Mouse (Mus musculus): ENCODE measurements around the gene Hira. TPM values are rescaled to one million over a fixed set of nuclear protein-coding genes. Genes with fewer than 3 reads are reported as not detected.
A peak's percentile ranks its signal among the peaks of the same experiment; 100 is the strongest.
"Not testable (repeated sequence)": the region's sequence is repeated elsewhere in the genome, so short reads cannot be mapped to it uniquely, and the experiment has no call there.

Gene Hira
- 10 to 100 TPM; 74.3 to 83.3 TPM for total RNA-seq (2021)
- long read RNA-seq, experiment 1, partial matches to known transcripts, result 4 of 4 reads
- long read RNA-seq, experiment 1, other reads (novel, unspliced or antisense), result 0 of 4 reads
- long read RNA-seq, experiment 2, partial matches to known transcripts, result 0 of 1 reads
- long read RNA-seq, experiment 2, other reads (novel, unspliced or antisense), result 1 of 1 reads

DNA sequence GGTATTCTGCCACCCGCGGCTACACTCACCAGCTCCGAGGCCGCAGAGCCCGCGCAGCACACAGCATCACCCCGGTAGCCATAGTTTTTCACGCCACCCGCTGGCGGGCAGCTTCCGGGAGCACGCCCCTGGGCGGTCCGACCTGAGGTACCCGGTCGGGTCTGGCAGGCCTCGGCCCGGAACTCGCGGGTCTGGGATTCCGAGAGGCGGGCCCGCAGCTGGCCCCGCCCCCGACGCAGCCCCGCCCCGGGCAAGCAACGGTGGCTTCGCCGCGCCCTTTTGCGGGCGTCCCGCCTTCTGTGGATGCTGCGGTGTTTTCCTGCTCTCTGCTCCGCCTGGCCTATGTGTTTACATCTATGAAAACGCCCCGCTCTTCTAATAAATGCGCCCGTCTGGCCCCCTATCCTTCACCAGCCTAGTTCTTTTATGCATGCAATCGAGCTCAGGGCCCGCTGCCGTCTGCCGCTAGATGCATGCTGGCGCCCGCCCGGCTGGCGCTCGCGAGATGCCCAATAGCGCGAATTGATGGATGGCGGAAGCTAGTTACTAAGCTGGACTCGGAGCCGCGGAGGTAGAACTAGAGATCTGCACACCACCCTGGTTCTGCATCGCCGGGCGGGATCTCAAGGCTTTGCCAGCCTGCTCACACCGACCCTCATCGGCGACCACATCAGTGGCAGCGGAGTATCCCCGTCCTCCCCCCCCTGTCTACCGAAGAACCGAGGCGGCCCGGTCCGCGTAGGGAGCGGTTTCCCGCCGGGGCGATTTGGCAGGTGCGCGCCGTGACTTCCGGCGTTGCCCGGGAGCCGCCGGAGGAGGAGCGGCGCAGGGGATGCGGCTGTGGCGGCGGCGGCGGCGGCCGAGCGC lies at the start of gene Hira, which contains the start of gene Mrpl40:
TSS of gene Hira (plus strand) at position 596 of the 867 bp plus-strand sequence.
TSS of gene Mrpl40 (minus strand) at position 421 of the 867 bp plus-strand sequence.
- DNase-seq (ENCODE audit: low spot score in 2 of 2), result peak; percentile 93 to 97

DNA sequence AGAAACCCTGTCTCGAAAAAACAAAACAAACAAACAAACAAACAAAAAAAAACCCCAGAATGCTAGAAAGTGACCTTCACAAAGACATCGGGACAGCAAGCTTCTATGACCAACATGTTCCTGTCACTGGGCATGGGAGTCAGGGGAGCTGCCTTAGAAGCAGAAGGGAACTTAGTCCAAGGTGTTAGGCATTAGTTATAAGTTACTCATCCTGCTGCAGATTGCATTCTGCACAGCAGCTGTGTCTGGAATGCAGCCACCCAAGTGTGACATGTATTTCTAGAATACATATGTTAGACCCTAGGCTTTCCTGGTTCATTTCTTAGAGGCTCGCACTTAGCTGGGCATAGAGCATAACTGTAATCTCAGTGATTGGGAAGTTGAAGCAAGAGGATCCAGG lies 48.2 kb upstream of the Hira start:
- DNase-seq (ENCODE audit: low spot score in 2 of 2), result no peak

DNA sequence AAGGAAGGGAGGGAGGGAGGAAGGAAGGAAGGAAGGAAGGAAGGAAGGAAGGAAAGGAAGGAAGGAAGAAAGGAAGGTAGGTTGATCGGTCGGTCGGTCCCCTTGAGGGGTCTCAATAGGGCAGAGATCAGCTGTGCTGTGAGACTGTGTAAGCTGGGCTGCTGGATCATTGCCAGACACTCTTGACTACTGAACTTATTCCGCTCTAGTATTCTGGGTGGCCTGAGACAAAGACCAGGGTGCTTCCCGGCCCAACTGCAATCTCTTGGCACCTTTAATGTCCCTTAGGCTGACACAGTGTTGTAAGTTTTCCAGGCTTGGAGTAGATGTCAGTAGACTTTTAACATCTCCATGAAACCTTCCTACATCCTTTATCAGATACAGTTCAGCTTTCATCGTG lies 47.7 kb upstream of the Hira start:
- no peak for DNase-seq (ENCODE audit: low spot score in 2 of 2)

DNA sequence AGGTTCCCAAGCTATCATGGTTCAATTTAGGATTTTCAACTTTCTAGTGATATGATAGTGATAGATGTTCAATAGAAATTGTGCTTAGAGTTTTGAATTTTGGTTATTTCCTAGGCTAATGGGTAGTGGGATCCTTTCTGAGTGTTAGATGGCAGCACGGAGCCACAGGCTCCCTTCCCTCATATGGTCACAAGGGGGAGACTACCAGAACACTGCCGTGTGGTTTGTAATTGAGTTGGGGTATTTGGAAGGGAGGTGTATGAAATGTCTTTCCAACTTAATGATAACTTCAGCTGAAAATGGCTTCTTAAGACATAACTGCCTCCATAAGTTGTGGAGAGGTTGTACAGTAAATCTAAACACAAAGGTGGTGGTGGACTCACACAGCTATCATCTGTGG lies 43.4 kb upstream of the Hira start:
- no peak for DNase-seq (ENCODE audit: low spot score in 2 of 2)

DNA sequence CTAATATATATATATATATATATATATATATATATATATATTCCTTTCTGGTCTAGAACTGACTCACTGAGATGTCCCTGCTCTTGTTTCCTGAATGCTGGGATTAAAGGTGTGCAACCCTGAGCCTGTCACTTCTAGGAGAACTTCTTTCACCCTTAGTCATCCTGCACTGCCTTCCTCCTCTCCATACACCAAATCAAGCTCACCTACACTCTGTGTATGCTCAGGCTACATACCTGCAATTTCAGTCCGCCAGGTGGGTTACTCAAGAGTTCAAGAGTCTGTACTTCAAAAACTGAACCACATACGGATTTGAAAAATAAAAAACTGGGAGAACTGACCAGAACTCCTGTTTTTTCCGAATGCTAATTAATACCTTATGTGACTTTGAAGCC lies 40.8 kb upstream of the Hira start:
- no peak for DNase-seq (ENCODE audit: low spot score in 2 of 2)

DNA sequence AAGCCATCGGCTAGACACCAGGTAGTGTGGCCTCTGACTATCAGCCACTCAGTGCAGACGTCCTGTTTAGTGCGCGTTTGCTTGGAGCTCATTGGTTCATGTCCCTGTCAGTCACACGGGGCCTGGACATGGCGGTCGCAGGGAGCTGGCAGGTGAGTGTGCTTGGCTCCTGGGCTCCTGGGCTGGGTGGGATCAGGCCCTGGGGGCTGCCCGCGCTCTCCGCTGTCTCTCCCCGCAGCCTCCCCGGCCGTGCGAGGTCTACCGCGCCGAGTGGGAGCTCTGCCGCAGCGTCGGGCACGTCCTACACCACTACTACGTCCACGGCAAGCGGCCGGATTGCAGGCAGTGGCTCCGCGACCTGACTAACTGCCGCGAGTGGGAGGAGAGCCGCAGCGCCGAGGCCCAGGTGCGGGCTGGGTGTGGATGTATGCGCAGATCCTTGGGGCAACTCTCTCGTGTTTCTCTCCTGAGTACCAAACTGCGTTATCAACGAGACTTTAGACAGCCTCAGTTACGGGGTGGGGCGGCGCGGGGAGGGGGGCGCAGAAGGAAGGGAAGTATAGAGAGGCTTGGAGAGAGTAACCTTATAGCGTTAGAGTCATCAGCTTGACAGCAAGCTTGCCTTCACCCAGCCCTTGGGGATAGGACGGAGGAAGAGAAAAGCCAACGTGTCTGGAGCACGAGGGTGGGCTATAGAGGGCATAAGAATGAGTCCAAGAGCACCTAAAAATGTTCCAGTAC lies 40.2 kb upstream of the Hira start, which contains the start of the genes 2510002D24Rik and Gm28539:
TSS of gene 2510002D24Rik (plus strand) at position 111 of the 741 bp plus-strand sequence.
TSS of gene Gm28539 (plus strand) at position 117 of the 741 bp plus-strand sequence.
- DNase-seq (ENCODE audit: low spot score in 2 of 2), result peak; percentile 88 to 95

DNA sequence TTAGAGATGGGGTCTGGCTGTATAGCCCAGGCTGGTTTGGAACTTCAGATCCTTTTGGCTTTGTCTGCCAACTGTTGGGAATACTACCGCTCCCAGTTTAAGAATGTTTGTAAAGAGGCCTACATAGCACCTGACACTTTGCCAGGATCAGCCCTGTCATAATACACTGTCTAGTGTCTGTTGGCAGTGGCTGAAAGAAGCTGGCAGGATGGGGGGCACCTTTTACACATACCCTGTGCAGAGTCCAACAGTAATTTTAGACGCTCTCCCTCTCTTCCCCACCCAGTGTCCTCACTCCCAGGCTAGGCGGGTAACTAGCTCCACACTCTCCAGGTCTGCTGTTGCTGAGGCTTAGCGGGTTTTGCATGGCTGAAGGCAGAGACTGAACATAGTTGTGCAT lies 38.5 kb upstream of the Hira start:
- no peak for DNase-seq (ENCODE audit: low spot score in 2 of 2)

DNA sequence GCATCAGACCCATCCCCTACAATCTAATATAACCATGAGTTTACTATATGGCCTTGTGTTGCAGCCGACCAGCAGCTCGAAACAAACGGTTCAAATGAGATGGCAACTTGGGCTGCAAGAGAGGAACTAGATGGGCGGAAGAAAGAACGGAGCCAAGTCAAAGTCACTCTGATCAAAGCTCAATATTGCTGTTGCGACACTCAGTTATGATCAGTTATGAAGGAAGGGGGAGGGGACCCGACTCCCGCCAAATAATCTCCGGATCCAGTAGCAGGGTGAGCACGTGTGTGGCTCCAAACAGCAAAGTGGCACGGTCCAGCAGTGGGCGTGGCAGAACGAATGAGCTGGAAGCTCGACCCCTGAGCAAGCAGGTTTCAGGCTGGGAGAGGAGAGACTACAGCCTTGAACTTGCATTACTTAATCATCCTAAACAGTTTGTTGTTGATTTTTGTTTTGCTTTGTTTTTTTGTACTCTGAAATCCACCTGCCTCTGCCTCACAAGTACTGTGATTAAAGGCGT lies 30.5 kb upstream of the Hira start:
- DNase-seq (ENCODE audit: low spot score in 2 of 2), result no peak

DNA sequence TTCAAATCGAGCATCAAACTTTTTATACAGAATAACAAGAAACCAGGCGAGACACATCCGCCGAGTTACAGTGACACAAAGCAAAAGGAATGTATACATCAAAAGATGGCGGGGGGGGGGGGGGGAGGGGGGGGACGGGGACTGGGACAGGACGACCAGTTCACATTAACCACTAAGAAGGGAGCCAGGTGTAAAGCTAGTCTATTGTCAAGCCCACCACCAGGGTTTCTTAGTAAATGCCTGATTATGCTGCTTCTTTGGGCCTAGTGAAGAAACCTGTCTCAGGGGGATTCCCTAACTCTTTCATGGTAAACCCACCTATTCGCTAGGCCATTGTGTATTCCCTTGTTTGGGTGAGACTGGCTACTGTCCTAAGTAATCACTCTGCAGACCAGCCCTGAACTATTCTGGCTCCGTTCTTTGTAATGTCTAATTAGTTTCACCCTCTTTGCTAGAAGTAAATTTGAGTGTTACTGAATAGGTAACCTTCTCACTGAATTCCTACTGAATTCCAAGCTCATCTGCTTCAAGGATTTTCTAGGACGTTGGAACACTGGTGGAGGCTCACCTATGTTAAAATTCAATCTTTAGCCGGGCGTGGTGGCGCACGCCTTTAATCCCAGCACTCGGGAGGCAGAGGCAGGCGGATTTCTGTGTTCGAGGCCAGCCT lies 27.2 kb upstream of the Hira start:
- not testable (repeated sequence) for DNase-seq (ENCODE audit: low spot score in 2 of 2)

DNA sequence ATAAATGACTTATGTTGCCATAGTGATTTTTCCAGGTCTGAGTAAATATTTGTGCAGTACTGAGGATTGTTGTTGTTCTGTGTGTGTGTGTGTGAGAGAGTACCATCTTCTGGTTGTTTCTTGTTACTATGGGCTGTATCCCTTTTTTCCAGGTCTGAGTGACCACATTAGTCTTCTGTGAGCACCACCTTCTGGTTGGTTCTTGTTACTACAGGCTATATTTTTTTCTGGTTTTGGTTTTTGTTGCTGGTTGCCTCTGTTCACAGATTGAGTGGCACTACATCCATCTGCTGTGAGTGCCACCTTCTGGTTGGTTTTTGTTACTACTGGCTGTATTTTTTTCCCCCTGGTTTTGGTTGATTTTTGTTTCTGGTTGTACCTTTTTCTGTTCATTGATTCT lies 18.3 kb upstream of the Hira start:
- peak in 1 of 2 experiments; percentile 81 for DNase-seq (ENCODE audit: low spot score in 2 of 2)

DNA sequence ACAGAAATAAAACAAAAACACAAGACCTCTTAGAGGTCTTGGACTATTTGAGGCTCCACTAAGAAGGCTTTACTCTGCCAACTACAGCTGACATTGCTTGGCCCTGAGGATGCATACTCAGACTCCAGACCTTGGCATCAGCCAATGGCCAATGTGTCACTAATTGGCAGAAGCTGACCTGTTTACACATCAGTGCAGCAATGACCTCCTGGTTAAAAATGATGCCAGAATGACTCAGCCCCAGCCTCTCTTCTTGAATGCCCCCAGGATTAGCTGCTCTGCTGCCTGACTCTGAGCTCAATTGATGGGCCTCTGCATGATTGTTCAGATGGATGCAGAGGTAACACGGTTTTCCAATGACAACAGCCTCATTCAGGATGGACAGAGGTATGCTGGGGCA lies 16.7 kb upstream of the Hira start:
- DNase-seq (ENCODE audit: low spot score in 2 of 2), result no peak

DNA sequence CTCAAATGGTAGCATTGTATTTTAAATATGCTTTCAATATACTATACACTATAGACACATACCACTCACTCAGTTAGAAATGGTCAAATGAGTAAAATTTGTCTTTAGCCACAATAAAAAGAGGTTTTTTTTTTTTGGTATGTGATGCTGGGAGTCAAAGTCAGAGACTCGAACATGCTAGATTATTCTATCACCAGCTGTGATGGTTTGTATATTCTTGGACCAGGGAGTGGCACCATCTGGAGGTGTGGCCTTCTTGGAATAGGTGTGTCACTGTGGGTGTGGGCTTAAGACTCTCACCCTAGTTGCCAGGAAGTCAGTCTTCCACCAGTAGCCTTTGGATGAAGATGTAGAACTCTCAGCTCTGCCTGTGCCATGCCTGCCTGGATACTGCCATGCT lies 6.3 kb upstream of the Hira start:
- DNase-seq (ENCODE audit: low spot score in 2 of 2), result not testable (repeated sequence)

DNA sequence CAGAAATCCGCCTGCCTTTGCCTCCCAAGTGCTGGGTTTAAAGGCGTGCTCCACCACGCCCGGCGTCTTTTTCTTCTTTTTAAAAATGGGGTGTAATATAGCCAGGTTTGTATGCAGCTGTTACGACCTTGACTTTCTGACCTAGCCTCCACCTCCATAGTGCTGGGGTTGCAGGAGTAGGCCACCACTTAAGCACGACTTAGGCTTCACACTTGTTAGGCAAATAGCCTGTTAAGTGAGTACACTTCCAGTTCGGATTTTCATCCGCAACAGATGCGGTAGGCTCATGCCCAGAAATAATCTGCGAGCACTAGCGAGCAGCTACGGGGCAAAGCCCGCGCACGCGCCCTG lies 771 bp upstream of the Hira start:
- no peak for DNase-seq (ENCODE audit: low spot score in 2 of 2)

DNA sequence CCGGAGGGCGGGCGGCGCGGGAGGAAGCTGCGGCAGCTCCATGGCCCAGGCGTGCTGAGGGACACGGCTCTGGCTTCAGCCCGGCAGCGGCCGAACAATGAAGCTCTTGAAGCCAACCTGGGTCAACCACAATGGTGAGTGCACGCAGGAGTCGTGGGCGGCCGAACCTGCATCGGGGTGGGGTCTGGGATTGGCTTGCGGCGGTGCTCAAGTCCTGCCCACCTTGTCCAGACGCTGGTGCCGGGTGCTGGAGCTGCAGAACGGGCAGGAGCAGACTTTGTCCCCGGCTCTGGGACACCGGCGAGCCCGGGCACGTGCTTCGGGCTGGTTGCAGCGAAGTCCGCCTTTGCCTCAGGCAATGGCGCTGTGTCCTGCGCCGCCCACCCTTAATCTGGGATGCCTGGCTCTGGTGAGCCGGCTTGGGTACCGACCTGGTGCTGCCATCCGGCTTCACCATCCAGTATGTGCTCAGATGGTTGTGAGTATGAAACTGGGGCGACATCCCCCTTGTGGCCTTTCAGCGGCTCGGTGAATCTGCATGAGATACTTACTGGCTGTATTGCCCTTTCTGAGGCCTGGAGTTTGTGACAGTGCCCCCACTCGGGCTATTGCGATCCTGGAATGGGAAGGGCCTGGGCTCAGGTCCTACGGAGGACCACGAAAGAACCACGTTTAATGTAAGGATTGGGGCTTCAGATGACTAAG lies 701 bp downstream of the Hira start:
- DNase-seq (ENCODE audit: low spot score in 2 of 2), result peak; percentile 65 to 66

DNA sequence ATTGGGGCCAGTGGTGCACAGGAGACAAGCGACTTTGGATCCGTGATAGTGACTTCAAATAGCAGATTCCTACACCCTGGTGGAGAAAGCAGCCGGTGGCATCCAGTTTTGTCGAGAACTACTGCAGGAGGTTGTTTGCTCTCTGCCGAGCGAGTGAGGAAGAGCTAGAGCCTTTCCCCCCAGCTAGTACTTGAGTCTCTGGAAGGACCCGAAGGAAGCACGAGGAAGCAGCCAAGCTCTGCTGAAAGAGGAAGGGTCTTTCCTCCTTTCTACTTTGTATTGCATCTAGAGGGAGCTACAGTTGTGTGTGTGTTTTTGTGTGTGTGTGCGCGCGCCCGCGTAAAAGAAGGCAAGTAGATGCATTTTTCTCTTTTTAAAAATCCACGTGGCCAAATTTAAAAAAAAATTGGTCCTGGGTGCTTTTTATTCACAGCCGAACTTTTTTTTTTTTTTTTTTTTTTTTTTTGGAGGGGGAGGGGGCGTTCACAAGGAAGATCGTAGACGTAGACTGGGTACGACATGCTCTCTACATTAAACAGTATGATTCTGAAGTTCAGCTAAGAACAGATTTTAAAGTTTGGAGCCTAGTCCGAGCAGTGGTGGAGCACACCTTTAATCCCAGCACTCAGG lies 1.4 kb downstream of the Hira start:
- peak in 1 of 2 experiments; percentile 33 for DNase-seq (ENCODE audit: low spot score in 2 of 2)

DNA sequence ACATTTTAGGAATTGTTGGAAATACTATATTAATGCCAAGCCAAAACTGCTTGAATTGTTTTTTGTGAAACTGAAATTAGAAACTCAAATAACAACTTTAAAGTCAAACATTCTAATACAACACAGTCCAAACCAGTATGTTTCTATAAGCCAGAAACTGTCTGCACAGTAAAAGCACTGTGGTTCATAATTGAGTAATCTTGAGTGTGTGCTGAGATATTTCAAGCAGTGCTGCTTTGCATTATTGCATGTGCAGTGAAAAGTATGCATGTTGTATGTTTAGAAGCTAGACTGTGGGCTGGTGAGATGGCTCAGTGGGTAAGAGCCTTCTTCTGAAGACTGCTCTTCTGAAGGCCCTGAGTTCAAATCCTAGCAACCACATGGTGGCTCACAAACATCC lies 7.2 kb downstream of the Hira start:
- no peak for DNase-seq (ENCODE audit: low spot score in 2 of 2)

DNA sequence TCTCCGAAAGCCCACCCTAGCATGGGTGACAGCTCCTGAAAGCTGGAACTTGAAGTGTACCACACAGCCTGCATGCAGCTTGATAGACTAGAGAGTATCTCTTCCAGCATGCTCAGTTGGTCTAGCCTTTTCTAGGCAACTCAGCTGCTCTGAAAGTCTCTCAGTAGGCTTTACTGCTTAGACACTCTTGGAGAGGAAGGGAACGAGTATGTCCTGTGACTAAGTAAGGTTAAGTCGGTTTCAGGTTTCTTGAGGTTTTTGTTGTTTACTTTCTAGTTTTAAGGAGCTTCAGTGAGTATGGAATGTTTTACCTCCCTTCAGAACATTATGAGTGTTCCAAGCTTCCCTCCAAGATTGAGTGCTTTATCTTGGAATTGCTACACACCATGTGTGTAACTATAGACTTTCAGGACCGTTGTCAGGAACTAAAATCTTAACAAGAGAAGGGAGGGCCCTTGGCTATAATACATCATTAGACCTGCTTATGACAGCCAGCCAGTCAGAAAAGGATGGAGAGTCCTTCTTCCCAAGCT lies 17.1 kb downstream of the Hira start:
- no peak for DNase-seq (ENCODE audit: low spot score in 2 of 2)

DNA sequence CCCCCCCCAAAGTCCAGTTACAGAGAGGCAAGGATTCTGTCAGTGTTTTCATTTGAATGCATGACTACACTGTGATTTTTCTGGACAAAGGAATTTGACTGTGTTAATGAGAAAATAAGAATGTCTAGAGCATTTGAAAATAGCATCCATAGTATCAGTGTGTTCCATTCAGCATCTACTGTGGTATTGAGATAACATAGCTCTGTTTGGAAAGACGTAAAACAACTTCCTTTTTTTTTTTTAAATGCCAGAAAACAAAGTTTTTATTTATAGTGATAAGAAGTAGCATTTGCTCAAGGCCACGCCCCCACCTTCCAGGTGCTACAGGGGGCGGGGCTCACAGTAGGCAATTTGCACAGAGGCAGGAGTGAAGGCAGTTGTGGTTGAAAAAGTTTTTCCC lies 18.4 kb downstream of the Hira start:
- no peak for DNase-seq (ENCODE audit: low spot score in 2 of 2)

DNA sequence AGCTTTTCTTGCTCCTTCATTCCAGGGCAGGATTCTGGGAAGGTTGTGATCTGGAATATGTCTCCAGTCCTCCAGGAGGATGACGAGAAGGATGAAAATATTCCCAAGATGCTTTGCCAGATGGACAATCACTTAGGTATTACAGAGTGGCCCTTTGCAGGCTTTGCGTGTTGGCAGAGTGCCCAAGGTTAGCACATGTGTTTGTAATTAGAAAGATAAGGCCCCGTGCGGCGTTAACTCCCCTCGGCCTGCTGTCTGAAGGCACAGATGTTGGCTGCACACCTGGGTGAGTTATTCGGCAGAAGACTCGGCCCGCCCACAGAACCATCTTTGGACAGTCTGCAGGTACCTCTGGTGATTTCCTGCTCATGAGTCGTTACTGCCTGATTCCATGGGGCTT lies 19.6 kb downstream of the Hira start:
- DNase-seq (ENCODE audit: low spot score in 2 of 2), result no peak

DNA sequence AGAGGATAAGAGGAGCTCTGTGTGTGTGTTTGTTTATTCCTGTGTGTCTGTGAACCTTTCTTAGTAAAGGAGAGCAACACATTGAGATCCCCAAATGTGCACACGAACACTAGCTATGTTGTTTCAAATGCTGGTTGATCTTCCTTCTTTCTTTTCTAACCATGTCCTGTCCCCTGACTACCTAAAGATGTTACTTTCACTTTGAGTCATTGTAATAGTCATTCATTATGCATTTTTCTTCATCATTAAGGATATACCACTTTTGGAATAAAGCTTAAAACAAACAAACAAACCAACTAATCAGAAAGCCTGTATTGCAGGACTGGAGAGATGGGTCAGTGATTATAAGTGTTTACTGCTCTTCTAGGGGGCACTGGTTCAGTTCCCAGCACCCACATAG lies 28.8 kb downstream of the Hira start:
- no peak for DNase-seq (ENCODE audit: low spot score in 2 of 2)
